Mouse (Mus musculus): ENCODE data around the gene Gm6020.
"Not testable (repeated sequence)": the region's sequence is repeated elsewhere in the genome, so short reads cannot be mapped to it uniquely, and the experiment has no call there.

Gene Gm6020

GRCm38 (mm10) chr19:61183590-61183989 is at the start of gene Gm6020:
Gene Gm6020 (plus strand): TSS chr19:61183890.
- not testable (repeated sequence) for DNase-seq

- no peak for DNase-seq
Measured at GRCm38 (mm10) chr19:61138655-61139054, 45.0 kb upstream of the Gm6020 start.

DNA sequence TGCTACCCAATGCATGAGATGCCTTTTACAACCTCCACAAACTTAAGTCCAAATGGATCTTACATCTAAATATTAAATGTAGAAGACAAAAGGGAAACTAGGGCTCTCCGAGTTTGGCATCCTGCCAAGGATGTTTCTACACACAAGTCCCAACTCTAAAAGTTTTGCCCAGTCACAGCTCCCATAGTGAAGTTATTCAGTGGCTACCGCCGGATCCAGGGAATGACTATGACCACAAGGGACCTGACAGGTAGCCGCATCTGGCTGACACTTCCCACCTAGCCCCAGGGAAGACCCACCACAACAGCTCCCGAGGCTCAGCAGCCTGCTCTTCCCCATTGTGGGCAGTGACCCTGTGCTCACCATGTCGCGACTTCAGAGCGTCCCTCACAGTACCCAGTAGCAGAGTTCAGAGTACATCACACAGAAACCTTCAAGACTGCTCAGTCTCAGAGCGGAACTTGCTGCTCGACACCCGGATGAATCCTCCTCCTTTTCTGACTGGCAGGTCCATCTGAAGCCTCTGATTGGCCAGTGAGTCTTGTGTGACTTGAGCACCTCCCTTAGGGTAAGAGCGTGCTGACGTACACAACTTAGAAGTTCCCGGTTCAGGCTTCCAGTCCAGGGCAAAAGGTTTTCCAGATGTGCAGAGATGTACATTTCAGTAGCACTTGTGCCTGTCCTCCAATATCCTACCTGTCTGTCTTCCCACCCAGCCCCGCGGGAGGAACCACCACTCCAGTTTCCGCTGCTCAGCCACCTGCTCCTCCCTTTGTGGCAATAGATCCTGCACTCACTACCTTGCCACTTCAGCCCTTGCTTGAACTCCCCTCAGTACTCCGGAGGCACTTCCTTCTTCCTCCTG is 43.1 kb upstream of the Gm6020 start, which contains the start of gene Zfp950:
Zfp950 (minus strand) TSS at position 499 of the 865 bp plus-strand sequence.
- peak; percentile 93 for DNase-seq

DNA sequence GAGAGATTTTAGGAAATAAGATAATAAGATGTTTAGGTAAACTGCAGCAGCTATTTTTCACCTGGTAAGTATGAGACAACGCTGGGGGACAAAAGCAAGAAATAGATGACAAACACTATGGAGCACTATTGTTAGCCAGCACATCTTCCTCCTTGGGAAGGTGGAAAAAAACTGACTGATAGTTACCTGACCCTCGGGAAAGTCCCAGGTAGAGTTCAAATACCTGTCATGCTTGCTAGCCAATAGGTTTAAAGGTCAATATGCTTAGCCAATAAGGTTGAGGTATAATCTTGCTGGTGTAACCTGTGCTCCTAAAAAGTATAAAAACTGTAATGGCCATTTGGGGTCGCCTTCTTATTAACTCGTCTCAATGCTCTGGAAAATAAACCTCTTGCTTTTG is 42.4 kb upstream of the Gm6020 start:
- DNase-seq, result no peak

GRCm38 (mm10) chr19:61151372-61151700 is 32.4 kb upstream of the Gm6020 start:
- DNase-seq, result peak; percentile 21

DNA sequence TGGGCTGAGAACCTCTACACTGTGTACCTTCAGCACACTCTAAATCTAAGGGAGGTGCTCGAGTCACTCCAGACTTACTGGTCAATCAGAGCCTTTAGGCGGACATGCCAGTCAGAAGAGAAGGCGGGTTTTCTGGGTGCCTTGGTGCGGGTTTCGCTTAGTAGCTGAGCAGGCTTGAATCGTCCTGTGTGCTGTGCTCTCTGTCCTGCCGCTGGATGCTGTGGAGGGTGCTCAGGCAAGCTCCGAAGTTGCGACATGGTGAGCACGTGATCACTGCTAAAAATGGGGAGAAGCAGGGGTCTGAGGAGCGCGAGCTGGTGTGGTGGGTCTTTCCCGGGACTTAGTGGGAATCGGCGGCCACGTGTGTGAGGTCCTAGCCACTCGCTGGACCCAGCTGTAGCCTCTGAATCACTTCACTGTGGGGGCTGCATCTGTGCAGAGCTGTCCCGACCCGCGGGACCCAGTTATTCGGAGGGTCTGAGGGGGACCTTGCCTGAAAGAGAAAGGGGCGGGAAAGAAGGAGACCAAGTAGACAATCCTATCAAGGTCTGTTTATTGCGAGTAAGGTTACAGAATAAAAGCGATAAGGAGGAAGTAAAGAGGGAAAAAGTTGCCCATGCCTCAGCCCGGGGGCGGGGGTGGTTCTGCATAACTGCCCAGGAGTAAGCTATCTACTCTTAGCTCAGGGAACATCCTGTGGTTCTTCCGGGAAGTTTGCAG is 31.8 kb upstream of the Gm6020 start:
- DNase-seq, result peak; percentile 12

DNA sequence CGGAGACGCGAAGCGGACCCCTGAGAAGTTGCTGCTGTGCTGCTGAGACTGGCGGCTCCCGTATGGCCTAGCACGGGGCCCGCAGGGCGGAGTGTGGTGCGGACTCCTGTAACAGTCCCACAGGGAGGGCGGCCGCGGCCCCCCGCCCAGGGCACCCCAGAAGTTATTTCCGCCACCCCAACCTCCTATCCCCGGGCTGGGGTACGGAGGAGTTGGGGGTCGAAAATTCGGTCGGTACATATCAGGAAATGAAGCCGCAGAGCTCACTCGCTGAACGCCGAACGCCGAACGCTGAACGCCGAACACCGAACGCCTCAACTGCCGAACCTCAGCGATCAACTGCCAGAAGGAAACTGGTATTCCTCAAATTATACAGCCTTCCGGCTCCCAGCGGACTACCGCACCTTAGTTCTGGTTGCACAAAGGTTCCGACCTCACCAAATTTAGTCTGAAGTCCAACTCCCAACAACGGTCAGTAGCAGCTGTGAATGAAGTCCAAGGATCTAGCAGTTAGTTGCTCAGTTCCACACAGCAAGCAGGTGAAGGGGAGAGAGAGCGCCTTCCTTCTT is 7.8 kb upstream of the Gm6020 start, which contains the start of gene Gm7102:
Gm7102 (minus strand) TSS at position 554 of the 569 bp plus-strand sequence.
- DNase-seq, result no peak

GRCm38 (mm10) chr19:61199316-61199715 is 15.6 kb downstream of the Gm6020 start:
- peak; percentile 92 for DNase-seq

DNA sequence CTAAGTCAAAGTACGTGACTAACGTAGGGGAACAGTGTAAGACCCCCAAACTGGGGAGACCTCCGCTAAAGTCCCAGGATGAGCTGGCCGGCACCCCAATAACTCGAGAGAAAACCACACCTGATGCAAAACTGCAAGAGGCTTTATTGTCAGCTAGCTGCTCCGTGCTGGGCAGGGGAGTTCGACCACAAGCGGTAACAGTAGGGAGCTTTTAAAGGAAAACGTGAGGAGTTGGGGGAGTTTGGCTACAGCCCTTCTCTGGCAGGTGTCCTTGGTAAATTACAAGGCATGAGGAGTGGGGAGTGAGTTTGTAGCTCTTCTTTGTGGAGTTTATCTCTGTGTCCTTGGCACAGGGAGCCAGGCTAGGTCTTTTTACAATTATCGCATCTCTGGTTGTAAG is 16.1 kb downstream of the Gm6020 start:
- peak; percentile 16 for DNase-seq

DNA sequence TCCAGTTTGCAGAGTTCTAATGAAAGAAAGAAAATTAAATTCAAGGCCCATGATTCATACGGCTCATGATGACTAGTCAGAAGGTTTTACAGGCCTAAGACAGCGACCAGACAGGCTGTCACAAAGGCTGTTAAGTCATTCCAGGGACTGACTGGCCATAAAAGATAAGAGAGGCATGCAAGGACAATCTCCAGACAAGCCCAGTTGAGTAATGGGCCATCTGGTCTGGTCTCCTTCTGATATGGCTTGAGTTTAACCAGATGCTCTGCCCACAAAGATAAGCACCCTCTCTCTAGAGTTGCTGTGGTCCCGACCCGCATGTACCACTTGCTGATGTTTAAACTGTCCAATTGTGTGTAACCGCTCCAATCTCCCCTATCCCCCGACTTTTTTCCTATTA is 23.8 kb downstream of the Gm6020 start:
- DNase-seq, result not testable (repeated sequence)

GRCm38 (mm10) chr19:61223706-61224328 is 40.1 kb downstream of the Gm6020 start:
- peak; percentile 7 for DNase-seq

DNA sequence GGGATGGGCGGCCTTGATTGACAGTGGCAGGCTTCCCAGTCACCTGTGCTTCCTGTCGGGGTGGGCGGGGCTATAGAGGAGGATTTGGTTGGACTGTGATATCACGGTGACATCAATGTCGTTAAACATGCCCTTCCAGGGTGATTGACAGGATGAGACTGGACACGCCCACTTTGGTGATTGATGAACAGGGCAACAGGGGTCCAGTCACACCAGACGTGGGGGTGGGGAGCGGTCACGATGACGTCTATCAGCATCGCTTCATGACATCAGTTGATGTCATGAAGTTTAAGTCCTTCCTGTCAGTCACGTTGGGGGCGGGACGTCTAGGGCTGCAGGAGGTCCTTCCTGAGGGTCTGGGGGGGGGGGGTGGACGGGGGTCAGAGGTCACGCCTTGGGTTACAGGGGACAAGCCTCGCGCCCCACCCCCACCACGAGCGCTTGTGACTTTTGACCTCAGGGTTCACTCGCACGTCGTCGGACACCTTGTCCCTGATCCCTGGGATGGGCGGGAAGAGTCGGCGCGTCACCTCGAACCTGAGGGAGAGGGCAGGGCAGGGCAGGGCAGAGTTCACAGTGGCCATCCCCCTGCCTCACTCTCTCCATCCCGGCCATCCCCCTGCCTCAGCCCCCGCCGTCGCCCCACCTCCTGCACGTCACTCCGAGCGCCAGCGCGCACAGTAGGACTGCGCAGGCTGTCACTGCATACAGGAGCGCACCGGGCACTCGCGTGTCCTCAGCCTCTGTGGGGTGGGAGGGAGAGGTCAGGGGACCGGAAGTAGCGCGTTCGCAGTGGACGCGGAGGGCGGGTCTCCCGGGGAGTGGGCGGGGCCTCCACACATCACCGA is 41.2 kb downstream of the Gm6020 start:
- peak; percentile 30 for DNase-seq

DNA sequence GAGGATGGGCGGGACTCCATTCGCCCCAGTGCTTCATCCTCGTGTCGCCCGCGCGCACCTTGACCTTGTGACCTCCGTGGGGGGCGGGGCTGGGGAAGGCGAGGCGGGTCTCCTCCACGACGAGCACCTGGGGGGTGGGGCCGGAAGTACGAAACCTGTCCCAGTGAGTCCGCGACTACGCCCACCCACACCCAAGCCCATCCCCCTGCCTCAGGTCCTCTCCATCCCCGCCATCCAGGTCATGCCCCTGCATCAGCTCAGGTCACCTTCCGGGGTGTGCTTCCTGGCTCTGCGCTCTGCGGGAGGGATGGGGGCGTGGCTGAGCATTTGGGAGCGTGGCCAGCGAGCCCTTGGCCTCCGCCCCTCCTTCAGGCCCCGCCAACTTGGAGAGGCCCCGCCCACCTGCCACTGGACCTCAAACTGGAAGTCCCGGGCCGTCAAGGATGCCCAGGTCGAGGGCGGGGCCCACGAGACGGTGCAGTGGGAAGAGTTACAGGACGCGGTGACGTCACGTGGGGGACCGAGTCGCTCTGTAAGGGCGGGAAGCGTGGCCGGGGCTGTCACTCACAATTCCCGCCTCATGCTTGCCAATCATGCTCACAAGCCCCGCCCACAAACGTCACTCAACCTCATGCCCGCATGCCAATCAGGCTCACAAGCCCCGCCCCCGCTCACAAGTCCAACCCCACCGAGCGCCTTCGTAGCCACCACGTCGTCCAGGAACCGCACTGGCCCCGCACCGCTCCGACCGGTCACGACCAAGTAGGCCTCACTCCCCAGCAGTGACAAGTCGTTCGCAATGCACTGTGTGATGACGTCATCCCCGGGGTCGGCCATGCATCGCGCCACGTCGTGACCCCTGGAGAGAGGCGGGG is 42.1 kb downstream of the Gm6020 start:
- DNase-seq, result peak; percentile 63

GRCm38 (mm10) chr19:61226401-61226927 is 42.8 kb downstream of the Gm6020 start:
- peak; percentile 81 for DNase-seq

GRCm38 (mm10) chr19:61226928-61227854 is 43.5 kb downstream of the Gm6020 start:
- peak; percentile 91 for DNase-seq

- DNase-seq, result peak; percentile 38
Measured at GRCm38 (mm10) chr19:61227941-61228701, 44.4 kb downstream of the Gm6020 start, which contains the start of gene Csf2ra. Gene Csf2ra (minus strand): TSS chr19:61228429.

Data from lung, postnatal 10 days (tissue).